Mouse (Mus musculus): ENCODE measurements around the gene Trmt1.

Gene Trmt1

DNA sequence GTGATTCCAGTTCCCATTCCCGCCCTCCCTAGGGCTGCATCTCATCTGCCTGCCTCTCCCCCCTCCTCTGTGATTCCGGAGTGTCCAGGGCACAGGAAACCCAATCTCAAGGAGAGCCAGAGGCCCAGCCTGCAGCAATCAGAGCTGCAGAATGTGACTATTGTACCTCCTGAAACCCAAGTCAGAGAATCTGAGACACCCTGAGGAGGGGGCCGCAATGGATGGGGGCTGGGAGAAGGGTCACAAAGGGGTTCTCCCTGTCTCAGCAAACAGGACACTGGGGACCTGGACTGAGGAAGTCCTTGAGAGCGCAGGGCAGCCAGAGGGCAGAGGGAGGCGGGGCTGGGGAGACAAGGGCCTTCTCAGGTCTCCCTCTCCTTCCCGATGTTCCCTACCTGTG is 46.9 kb downstream of the Trmt1 start:
- peak; percentile 61 to 69 for DNase-seq

DNA sequence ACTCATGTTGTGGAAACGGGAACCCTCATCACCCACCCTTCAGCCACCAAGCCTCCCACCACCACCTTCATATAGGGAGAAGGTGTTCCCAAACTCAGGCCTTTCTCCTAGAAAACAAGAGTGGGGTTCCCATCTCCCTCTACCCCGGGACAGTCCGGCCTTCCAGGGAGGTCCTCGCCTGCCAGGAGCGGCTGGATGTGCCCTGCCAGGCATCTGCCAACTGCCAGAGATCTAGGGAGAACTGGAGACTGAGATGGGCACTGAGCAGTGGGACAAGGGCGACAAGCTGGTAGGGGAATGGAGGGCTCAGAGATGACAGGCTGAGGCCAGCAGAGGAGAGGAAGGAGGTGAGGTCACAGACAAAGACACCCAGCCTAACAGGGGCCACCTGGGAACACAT is 47.9 kb downstream of the Trmt1 start:
- no peak for DNase-seq

DNA sequence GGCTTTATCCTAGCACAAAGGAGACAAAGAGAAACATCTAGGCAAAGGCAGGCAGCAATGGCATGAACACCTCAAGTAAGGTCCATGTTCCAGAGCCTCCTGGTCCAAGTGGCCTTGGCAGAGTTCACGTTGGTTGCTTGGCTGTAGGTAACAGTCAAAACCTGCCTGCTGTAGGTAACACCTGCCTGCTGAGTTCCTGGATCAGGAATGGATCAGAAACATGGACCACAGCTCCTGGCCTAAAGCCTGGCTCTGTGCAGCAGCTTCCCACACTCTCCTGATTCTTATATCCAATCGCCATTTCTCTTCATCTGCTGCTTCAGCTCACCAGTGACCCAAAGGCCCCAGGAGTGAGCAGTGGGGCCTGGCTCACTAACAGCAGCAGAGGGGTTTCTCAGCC is 48.6 kb downstream of the Trmt1 start:
- DNase-seq, result no peak

DNA sequence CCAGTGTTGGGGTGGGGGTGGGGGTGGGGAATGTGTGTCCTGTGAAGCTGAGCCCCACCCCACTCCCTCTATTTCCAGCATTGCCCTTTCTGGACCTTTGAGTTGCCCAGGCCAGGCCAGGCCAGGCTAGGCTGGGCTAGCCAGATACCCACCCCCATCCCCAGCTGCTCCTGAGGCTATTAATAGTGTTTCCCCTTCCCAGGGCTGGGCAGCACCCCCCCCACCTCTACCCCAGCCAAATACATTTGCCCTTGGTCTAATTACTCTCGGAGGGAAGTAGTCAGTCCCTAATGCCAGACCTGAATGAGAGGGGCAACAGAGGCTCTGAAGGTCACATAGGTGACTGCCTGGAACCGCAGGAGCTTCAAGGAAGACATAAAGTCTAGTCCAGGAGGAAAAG is 49.5 kb downstream of the Trmt1 start:
- DNase-seq, result no peak

DNA sequence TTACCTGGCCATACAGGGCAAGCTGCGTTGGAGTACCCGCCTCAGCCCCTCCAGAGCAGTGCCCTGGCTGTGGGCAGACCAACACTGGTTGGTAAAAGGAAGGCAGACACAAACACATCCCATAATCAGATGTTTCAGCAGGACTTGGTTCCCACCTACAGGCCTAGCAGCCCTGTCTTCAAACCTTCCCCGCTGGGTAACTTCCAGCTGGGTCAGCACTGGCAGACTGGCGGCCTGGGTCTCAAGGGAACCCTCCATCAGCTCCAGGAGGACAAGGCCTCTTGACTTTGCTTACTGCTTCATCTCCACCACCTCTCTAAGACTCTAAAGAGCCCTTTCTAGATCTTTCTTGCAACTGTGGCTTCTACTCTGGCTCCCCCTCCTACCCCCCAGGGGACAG is 50.4 kb downstream of the Trmt1 start:
- DNase-seq, result no peak

DNA sequence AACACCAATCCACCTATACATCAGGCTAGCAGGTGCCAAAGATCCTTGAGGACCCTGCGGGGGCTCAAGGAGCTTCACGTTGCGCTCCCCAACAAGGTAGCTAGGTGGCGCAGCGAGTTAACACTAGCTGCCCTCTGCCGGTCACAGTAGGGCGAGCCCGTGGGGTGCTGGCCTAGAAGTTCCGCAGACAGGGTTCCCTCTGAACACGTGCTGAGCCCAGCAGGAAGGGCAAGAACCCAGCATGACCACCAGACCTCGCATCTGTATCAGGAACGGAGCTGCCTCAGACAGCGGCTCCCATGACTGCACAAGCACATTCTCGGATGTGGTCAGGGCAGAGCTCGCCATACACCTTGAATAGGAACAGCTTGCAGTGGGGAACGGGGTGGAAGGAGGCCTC is 51.5 kb downstream of the Trmt1 start:
- peak; percentile 79 to 85 for DNase-seq

DNA sequence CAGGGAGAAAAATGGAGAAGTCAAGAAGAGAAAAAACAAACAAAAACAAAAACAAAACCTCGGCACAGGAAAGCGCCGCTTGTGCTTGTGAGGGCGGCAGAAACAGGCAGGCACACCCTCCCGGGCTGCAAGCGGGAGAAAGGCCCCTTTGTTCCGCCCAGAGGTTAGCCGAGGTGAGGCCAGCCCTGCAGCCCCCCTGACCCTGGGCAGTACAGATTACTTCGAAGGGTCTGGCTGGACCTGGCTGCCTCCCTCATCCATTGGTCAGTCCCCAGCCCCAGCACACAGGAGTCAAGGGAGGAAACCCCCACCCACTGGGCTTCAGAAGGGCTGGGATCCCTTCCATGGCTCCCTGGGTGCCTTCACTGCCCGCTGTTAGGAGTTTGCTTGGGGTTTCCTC is 52.2 kb downstream of the Trmt1 start:
- DNase-seq, result no peak

DNA sequence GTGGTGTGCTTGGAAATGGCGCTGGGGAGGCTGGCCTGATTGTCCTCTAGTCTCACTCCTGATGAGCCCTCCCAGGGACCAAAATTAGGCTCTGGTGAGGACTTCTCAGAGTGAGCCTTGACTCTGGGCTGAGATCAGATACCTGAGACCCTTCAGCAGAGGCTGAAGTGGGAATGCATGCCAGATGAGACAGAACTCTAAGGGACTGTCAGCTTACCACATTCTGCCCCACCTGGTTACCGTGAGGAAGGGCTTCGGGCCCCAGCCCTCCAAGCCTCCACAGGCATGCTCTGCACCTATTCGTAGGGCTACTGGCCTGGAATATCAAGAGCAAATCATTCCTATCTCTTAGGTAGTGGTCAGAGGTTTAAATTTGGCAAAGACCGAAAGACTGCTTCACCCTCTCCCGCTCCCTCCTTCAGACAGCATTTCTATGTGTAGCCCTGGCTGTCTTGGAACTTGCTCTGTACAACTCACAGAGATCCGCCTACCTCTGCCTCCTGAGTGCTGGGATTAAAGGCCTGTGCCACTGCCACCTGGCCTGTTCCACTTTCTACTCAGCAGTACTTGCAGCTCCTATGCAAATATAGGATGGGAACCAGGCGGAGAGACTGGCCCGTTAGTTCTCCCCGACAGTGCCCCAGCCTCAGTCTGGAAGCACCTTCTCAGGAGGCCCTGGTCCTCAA is 52.8 kb downstream of the Trmt1 start:
- DNase-seq, result no peak

DNA sequence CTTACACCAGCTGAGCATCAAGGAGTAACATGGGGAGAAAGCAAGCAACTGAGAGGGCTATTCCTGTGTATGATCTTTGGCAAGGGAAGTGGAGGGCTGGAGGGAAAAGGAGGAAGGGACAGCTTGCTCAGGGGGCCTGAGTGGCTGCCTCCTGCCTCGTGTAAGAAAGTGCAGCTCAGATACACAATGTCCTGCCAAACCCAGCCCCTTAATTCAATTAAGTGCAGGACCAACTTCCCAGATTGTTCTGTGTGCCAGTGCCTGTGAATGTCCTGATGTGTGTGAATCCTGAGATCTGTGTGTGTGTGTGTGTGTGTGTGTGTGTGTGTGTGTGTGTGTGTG is 53.3 kb downstream of the Trmt1 start:
- no peak for DNase-seq

DNA sequence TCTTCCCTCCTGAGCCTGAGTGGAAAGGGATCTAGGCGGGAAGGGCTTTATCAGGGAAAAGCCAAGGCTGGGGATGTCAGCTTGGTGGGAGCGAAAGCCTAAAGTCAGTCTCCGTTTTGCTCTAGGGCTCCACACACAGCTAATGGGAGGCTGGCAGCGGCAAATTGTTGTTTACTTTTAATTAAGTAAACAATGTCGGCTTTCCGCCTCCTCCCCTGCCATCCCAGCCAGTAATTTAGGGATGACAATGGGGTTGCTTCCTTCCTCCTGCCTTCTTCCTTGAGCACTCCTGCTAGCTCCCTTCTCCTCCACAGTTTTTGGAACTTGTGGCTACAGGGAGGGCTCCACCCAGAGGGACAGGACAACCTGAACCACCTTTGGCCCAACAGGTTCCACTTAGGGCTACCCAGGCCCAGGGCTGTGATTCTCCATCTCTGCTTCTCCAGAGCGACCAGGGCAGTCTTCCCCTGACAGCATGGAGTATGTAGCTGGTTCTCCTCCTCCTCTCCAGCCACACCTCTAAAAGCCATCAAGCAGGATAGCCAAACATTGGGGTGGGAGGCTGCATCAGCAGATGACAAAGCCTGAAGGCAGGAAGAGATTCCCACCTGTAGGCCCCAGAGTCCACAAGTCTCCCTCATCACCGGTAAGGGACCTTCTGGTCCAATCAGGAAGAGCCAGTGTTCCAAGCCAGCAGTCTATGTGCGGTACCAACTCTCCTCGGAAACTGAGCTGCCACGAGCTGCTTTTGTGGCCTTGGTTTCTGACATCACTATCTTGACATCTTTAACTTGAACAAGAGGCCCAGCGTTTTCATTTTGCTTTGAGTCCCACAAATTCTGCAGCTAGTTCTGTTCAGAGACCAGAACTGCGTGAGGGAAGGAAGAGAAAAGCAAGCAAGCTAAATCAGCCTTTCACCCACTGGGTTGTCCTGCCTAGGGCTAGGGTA is 55.1 kb downstream of the Trmt1 start:
- DNase-seq, result no peak

DNA sequence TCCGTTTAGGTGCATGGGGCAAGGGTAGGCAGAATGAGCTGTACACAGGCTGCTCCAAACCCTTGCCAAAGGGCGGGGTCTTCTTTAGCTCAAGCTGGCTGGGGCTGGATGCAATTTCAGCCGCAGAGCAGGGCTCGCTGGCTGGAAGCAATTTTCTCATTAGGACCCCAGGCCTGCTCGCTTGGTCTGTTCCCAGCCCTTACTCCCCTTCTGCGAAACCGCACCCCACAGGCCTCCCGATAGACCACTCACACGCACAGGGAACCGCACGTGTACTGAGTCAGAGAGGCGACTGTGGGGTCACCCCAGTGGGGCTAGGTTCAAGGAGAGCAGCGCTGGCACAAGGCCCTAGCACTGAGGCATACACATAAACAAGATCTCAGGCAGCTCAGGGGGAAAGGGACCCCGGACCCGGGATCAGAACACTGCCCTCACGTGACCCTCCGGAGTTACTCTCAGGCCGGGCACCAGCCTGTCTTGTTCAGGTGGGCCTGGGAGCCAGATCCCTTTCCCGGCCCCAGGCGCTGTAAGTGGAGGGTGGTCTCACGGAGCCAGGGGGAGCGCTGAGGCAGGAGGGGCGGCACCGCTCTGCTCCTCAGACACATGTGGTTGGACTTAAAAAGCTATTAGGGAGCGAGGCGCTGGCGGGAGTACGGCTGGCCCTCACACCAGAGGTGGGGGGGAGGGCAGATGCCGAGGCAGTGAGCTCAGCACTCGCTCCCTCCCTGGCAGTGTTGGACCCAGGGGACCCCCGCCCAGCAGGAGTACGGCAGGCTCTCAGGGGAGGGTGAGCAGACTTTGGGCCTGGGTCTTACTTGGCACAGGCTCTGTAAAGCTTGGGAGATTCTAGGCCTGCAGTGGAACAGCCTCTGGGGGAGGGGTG is 56.3 kb downstream of the Trmt1 start:
- DNase-seq, result peak in 1 of 2 experiments; percentile 60

DNA sequence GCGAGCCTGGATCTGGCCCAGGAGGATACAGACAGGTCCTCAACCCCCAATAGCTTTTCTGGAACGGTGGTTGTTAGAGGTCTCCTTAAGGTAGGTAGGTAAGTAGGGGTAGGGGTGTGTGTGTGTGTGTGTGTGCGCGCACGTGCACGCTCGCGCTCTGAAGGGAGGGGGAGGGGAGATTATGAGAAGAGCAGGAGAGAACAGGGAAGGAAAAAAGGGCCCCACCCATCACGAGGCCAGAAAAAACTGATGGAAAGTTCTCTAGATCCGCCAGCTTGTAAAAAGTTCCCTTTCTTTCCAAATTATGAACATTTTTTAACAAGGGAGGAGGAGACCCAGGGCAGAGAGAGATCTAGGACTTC is 56.9 kb downstream of the Trmt1 start:
- DNase-seq, result no peak

DNA sequence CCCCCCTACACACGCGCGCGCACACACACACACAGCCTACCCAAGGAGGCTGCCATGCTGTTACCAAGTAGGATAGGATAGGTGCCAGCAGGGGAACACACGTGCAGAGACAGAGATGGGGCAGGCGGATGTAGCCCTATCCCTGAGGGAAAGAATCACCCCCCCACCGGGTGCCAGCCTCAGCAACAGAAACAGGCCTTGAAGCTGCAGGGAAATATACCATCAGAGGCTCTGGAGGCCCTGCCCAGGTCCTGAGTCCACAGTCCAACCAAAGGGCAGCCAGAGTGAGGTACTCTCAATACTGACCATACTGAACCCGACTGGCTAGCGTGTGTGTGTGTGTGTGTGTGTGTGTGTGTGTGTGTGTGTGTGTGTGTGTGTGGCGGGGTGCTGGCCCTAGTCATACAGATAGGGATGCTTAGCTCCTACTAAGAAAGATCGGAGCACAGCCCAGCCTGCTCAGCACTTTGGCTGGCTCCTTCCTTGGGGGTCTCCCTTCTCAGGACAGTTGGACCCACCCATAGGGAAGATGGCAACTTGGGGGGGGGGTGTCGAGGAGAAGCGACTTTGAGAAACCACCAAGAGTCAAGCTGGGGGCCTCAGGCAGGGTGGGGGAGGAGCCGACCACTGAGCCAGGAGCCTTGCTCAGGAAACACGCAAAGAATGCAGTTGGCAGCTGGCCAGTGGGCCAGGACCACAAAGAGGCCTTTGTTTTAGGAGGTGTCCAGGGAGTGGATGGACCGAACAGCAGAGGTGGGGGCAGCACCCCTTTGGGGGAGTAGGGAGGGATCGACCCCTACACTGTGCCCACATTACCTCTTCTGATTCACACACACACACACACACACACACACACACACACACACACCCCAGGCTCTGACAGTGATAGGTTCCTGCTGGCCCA is 57.7 kb downstream of the Trmt1 start:
- DNase-seq, result peak; percentile 81 to 89

DNA sequence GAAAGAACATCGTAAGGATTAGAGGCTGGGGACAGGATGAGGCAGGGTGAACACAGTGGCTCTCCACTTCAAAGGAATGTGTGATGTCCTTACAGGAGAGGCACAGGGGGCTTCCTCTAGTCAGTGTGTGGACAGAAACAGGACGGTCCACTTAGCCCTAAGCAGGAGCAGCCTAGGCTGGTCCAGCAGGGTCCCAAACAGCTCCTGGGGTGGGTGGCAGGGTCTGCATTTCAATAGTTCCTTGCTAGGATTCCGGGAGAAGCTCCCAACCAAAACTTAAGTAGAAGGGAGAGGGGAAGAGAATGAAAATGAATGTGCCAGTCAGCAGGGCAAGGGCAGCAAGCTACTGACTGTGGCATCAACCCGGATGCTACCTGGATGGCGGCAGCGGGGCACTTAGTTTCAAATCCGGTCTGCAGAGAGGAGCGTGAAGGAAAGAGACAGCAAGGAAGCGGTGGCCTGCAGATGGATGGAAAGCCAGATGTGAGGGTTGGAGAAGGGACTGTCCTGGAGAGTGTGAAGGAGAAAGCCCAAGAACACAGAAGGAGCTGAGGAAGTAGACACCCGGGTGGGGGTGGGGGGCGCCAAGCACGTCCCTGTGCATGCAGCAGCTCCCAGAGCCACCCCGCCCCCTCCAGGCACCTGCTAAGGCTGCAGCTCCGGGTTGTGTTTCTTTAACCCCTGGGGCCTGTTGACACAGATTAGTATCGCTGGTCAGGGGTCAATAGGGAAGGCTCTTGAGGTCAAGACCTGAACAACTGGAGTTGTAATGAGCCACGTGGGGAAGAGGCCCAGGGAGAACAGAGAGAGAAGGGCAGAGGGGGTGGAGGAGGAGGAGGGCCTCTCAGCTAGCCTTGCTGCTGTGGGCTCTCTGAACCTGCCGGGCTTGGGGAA is 59.2 kb downstream of the Trmt1 start:
- no peak for DNase-seq
